In the genomic region with DNA sequence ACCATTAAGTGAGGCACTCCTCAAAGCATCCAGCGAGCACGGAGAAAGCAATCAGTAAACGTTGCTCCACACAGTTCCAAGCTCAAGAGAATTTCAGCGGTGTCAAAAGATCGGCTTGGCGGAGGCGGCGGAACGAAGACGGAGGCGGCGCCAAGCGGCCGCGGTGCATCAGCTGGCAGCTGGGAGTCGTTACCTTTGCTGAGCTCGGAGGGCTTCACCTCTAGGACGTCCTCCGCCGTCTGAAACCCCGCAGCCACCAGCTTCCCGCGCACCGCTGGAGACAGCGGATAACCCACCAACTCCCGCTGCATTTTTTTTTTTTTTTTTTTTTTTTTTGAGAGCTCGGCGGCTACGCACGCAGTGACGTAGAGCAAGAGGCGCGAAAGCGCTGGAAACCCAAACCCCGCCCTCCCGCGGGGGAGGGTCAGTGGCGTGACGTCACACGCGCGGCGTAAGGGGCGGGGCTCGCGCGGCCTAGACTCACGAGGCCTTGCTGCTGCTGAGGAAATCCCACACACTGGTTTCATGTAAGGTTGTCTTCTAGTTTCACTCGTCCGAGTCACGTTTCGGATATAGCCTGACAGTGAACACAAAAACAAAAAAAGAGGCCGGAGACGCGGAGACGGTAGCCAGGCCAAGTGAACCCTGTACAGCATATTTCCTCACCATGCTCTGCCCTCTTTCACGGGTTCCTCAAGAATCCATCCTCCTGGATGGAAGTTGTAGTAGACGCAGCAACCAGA, we compare ENCODE assay signal across 1 mouse cellular context.
TF ChIP-seq lines count a peak whose summit lies in the region.

No protein-coding gene starts in this region.

TF ChIP-seq in MEL, 35 proteins besides CTCF, POLR2A, EP300 and RAD21 (continued from another document):
- peak; percentile 60 for TF ChIP-seq ETS1 (IDR thresholded peaks at IDR 0.05; ENCODE audit: low read depth, low read length)
- TF ChIP-seq POLR2AphosphoS2 (IDR thresholded peaks at IDR 0.05; ENCODE audit: low read length) = peak; percentile 99
- TF ChIP-seq USF2 (IDR thresholded peaks at IDR 0.05; ENCODE audit: borderline replicate concordance in 1 of 2, insufficient read depth in 1 of 2, low read depth in 1 of 2, low read length in 2 of 2) = no peak
- TF ChIP-seq MYC (IDR thresholded peaks at IDR 0.05; ENCODE audit: low read depth, low read length) = peak; percentile 94
- TF ChIP-seq CHD2 (IDR thresholded peaks at IDR 0.05; ENCODE audit: low read length) = no peak
- no peak; the same call in 1 of the 2 replicates for TF ChIP-seq ZKSCAN1 (IDR thresholded peaks at IDR 0.05; ENCODE audit: low read depth, low read length)
- peak; percentile 79 for TF ChIP-seq HCFC1 (IDR thresholded peaks at IDR 0.05; ENCODE audit: low read depth, low read length)
- no peak for TF ChIP-seq GATA1 (IDR thresholded peaks at IDR 0.05; ENCODE audit: low read depth, low read length)
- TF ChIP-seq MAFK (IDR thresholded peaks at IDR 0.05; ENCODE audit: borderline replicate concordance, low read depth, low read length) = no peak
- no peak for TF ChIP-seq POLR2AphosphoS5 (IDR thresholded peaks at IDR 0.05; ENCODE audit: borderline replicate concordance, low read depth, low read length)
- no peak for TF ChIP-seq ZC3H11A (IDR thresholded peaks at IDR 0.05; ENCODE audit: low read depth, low read length)
- no peak for TF ChIP-seq TAL1 (IDR thresholded peaks at IDR 0.05; ENCODE audit: low read length)
- no peak; the same call in 1 of the 2 replicates for TF ChIP-seq SMC3 (IDR thresholded peaks at IDR 0.05; ENCODE audit: low read depth, low read length)
- TF ChIP-seq NELFE (IDR thresholded peaks at IDR 0.05; ENCODE audit: low read depth, low read length) = peak; percentile 99
- TF ChIP-seq NRF1 (IDR thresholded peaks at IDR 0.05; ENCODE audit: insufficient read depth, low read depth, low read length, poor library complexity, severe bottlenecking) = no peak
- TF ChIP-seq MAX (IDR thresholded peaks at IDR 0.05; ENCODE audit: low read length) = peak; percentile 91
- no peak; the same call in 1 of the 2 replicates for TF ChIP-seq RCOR1 (IDR thresholded peaks at IDR 0.05; ENCODE audit: low read depth, low read length)
- TF ChIP-seq E2F4 (IDR thresholded peaks at IDR 0.05; ENCODE audit: borderline replicate concordance, low read depth, low read length) = peak; percentile 98
- TF ChIP-seq ZMIZ1 (IDR thresholded peaks at IDR 0.05; ENCODE audit: low read depth, low read length) = peak; percentile 97
